Mouse (Mus musculus) liver, postnatal 0 days (tissue): ENCODE results near the gene Cdk5r1.

Experiments used
- CTCF ChIP-seq: sonication (generic); IDR thresholded peaks from 2 replicates; pipeline ENCODE4 v1.5.1; 2016; ENCODE audit warnings: antibody characterized with exemption, low read depth
- EP300 ChIP-seq: IDR thresholded peaks from 2 replicates; pipeline ENCODE4 v1.6.1; 2016; ENCODE audit warnings: antibody characterized with exemption, low read depth, mild to moderate bottlenecking

- peak; percentile 53 for TF ChIP-seq CTCF
- no peak for TF ChIP-seq EP300
Observed at GRCm38 (mm10) chr11:80476222-80477189, at the start of gene Cdk5r1.
